Mouse (Mus musculus) heart, embryonic 12.5 days (tissue): Measurements from ENCODE around the gene 1700025G04Rik. TPM values are rescaled to one million over a fixed set of nuclear protein-coding genes. Genes with fewer than 3 reads are reported as not detected.

Experiments
- ATAC-seq: fragments of 200-750 bp; cut with Nextera tagmentation; 2 replicates; pipeline ENCODE4 v1.8.0; 2017; ENCODE audit warnings: moderate TSS enrichment, moderate library complexity; ENCODE audit not compliant: insufficient number of reproducible peaks, low FRiP score
- H3K27ac ChIP-seq: fragments of 300-500 bp; sonication (generic); 2 replicates; pipeline ENCODE4 v1.5.1; 2016; ENCODE audit warnings: mild to moderate bottlenecking, moderate library complexity; ENCODE audit not compliant: poor library complexity, severe bottlenecking
- H3K27me3 ChIP-seq: fragments of 300-500 bp; sonication (generic); replicated peaks from 2 replicates; pipeline ENCODE4 v1.6.1; 2016; ENCODE audit warnings: mild to moderate bottlenecking, moderate library complexity
- H3K36me3 ChIP-seq: fragments of 300-500 bp; sonication (generic); 2 replicates; pipeline ENCODE4 v1.6.1; 2016; ENCODE audit warnings: mild to moderate bottlenecking, moderate library complexity
- H3K4me1 ChIP-seq: fragments of 300-500 bp; sonication (generic); replicated peaks from 2 replicates; pipeline ENCODE4 v1.6.1; 2016; ENCODE audit warnings: mild to moderate bottlenecking
- H3K4me2 ChIP-seq: fragments of 300-500 bp; sonication (generic); 2 replicates; pipeline ENCODE4 v1.6.1; 2016; ENCODE audit warnings: mild to moderate bottlenecking, moderate library complexity
- H3K4me3 ChIP-seq: fragments of 300-500 bp; sonication (generic); 2 replicates; pipeline ENCODE4 v1.5.1; 2016; ENCODE audit warnings: mild to moderate bottlenecking
- H3K9ac ChIP-seq: fragments of 300-500 bp; sonication (generic); 2 replicates; pipeline ENCODE4 v1.6.1; 2016; ENCODE audit warnings: mild to moderate bottlenecking, moderate library complexity
- H3K9me3 ChIP-seq: fragments of 300-500 bp; sonication (generic); replicated peaks from 2 replicates; pipeline ENCODE4 v1.6.1; 2016; ENCODE audit warnings: mild to moderate bottlenecking, moderate library complexity
- WGBS: fragments of 180-500 bp; shearing (Covaris S2); methylation state at CpG from one replicate; pipeline ENCODE4 v1.1.7; 2016; 5-methylcytosine and 5-hydroxymethylcytosine counted together
- polyA plus RNA-seq: library from polyadenylated mRNA; unstranded; fragments of >200 nt; fragmentation: Nextera tagmentation; extraction: Ambion mirVana; gene quantifications from 2 replicates; pipeline ENCODE4 v1.2.1, GENCODE M21; 2016

Gene 1700025G04Rik
- polyA plus RNA-seq, 1 experiment from 2014 or later: 28.4 TPM

DNA sequence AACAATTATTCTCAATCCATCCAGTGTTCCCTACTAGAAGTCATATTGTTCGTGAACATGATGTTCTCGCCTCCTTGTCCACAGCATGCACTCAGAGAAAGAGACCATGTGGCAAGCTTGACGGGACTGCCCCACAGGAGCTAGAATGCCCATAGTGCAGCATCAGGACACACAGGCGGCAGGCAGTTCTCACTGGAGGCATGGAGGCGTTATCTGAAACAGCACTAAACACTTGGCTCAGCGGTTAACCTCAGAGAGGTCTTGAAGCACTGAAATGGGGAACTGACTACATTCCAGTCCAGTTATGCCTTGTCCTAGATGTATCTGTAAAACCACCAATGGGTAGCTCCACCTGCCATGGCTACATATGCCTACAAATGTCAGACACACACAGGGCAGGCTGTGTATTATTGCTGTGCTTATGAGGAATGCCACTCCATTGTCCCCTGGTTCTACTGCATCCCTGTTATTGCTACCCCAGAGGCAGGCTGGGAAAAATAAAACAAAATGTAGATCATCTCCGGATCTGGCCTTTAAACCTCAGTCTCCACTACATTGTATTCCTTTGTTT is 74.3 kb downstream of the 1700025G04Rik start:
- Histone ChIP-seq H3K9ac (no peak overlapping the region), H3K4me1 (peaks cover 20% of the 10 kb centered on the region), H3K36me3 (no peaks in the 10 kb centered on the region), H3K27ac (no peak overlapping the region; the same call in 1 of the 2 replicates), H3K27me3 (no peaks in the 10 kb centered on the region), H3K4me3 (no peak overlapping the region), H3K4me2 (no peak overlapping the region), H3K9me3 (no peaks in the 10 kb centered on the region)
- ATAC-seq: no peak
- WGBS: 49% methylated on average over 7 of the region's 7 CpGs

DNA sequence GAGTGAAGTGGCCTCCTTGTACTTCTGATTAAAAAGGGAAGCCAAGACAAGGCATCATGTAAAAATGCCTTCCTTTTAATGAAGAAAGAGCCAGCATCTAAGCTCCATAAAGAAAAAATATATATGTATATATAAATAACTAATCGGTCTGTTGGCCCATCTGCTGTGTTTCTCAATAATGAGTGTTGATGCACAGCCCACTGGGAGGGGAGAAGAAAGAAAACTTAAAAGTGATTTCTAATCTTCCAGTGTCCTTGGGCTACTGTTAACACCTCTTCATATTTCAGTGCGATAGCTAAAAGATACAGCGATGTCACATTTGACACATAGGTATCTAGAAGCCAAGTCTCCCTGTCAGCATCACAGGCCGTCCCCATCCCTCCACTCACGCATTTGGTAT is 78.2 kb downstream of the 1700025G04Rik start:
- WGBS: 87% methylated on average over 5 of the region's 5 CpGs
- Histone ChIP-seq H3K9me3 (no peaks in the 10 kb centered on the region), H3K4me1 (peaks cover 24% of the 10 kb centered on the region), H3K4me3 (no peak overlapping the region), H3K9ac (no peak overlapping the region), H3K4me2 (no peak overlapping the region), H3K27me3 (no peaks in the 10 kb centered on the region), H3K36me3 (no peaks in the 10 kb centered on the region), H3K27ac (no peak overlapping the region)
- ATAC-seq: no peak

DNA sequence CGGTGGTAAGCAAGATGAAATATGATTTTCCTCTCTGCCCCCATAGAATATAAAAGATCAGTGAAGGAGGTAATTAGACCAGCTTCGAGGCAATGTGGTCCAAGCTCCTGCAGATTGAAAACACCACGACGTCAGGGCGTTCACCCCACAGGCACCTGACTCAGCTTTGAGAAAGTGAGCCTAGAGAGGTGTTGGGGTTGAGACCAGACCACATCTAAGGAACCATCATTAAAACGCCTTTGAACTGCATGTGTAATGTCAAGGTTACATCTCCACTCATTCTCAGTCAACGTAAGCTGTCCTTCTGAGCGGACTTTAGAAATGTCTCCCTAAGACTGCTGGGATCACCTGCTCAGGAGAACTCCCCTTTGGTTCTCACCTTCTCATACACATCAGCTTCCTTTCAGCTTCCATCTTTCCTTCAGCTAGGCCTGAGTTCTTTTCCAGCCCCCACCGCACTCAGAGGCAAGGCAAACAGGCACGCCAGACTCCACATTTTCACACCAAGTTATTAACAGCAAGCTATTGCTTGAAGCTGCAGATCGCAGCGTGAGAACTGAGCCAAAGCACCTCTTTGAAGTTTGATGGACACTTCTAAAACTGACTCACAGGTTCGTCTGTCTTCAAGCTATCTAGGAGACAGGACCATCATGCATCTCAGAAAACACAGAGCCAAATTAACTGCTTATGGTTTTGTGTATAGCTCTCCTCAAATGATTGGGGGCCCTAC is 79.5 kb downstream of the 1700025G04Rik start:
- Histone ChIP-seq H3K9me3 (no peaks in the 10 kb centered on the region), H3K4me3 (no peak overlapping the region), H3K4me2 (no peak overlapping the region), H3K9ac (no peak overlapping the region), H3K36me3 (peaks cover 5% of the 10 kb centered on the region; the same call in 1 of the 2 replicates), H3K27me3 (no peaks in the 10 kb centered on the region), H3K27ac (no peak overlapping the region), H3K4me1 (peaks cover 14% of the 10 kb centered on the region)
- no peak for ATAC-seq
- 72% methylated on average over 13 of the region's 13 CpGs for WGBS

GRCm38 (mm10) chr1:152008473-152008991 is 81.4 kb downstream of the 1700025G04Rik start:
- peaks cover 5% of the 10 kb centered on the region; the same call in 1 of the 2 replicates for H3K36me3 ChIP-seq
- no peak overlapping the region for H3K27ac ChIP-seq
- no peaks in the 10 kb centered on the region for H3K27me3 ChIP-seq
- H3K4me3 ChIP-seq: no peak overlapping the region
- H3K9me3 ChIP-seq: no peaks in the 10 kb centered on the region
- WGBS: 34% methylated on average over 8 of the region's 8 CpGs
- no peak overlapping the region for H3K9ac ChIP-seq
- ATAC-seq: no peak
- H3K4me2 ChIP-seq: no peak overlapping the region
- peaks cover 10% of the 10 kb centered on the region for H3K4me1 ChIP-seq

DNA sequence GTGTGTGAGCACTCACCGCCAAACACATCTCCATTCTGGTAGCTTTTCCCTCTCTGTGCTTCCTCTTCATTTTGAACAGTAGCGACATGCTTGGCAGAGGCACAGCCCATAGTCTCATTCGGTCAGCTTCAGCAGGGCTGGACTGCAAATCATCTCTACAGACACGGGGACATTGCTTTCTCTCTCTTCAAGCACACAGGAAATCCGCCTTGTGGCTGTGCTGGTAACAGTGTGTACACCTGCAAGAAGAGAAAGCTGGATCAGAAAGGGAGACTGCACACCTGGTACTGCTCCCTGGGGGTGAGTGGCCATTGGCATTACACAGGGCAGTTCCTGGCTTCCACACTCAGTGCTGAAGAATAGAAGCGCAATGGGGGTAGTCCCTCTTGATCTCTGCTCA is 83.4 kb downstream of the 1700025G04Rik start:
- no peaks in the 10 kb centered on the region for H3K27me3 ChIP-seq
- peaks cover 5% of the 10 kb centered on the region; the same call in 1 of the 2 replicates for H3K36me3 ChIP-seq
- no peak overlapping the region for H3K9ac ChIP-seq
- no peak overlapping the region for H3K27ac ChIP-seq
- no peaks in the 10 kb centered on the region for H3K9me3 ChIP-seq
- H3K4me1 ChIP-seq: peaks cover 10% of the 10 kb centered on the region
- H3K4me2 ChIP-seq: no peak overlapping the region
- ATAC-seq: no peak
- WGBS: 88% methylated on average over 6 of the region's 6 CpGs
- H3K4me3 ChIP-seq: no peak overlapping the region

DNA sequence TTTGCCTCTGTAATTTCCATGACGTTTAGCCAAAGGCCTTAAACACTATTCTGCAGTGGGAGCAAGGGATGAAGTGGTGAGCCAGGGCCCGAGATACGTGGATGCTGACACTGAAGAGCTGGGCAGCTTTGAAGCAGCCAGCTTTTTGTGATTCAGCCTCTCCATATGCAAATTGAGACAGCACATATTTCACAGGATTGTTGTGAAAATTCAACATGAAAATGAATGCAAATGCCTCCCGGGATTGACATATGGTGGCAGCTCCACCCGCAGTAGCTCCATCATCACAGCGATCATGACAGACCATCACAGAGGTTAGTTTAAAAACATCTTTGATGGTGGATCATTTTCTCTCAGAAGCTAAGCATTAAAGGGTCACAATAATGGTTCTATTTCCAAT is 85.4 kb downstream of the 1700025G04Rik start:
- H3K4me2 ChIP-seq: no peak overlapping the region
- 88% methylated on average over 6 of the region's 6 CpGs for WGBS
- no peaks in the 10 kb centered on the region for H3K9me3 ChIP-seq
- H3K4me3 ChIP-seq: no peak overlapping the region
- H3K27ac ChIP-seq: no peak overlapping the region
- no peak for ATAC-seq
- H3K9ac ChIP-seq: no peak overlapping the region
- no peaks in the 10 kb centered on the region for H3K27me3 ChIP-seq
- peaks cover 14% of the 10 kb centered on the region for H3K4me1 ChIP-seq
- peaks cover 5% of the 10 kb centered on the region; the same call in 1 of the 2 replicates for H3K36me3 ChIP-seq

GRCm38 (mm10) chr1:152000461-152000860 is 89.5 kb downstream of the 1700025G04Rik start:
- Histone ChIP-seq H3K36me3 (no peaks in the 10 kb centered on the region), H3K9me3 (no peaks in the 10 kb centered on the region), H3K4me1 (peaks cover 18% of the 10 kb centered on the region), H3K9ac (no peak overlapping the region), H3K4me3 (no peak overlapping the region), H3K27me3 (no peaks in the 10 kb centered on the region), H3K27ac (no peak overlapping the region), H3K4me2 (no peak overlapping the region)
- 85% methylated on average over 5 of the region's 5 CpGs for WGBS
- no peak for ATAC-seq

GRCm38 (mm10) chr1:151999424-151999842 is 90.5 kb downstream of the 1700025G04Rik start:
- Histone ChIP-seq H3K4me1 (peaks cover 18% of the 10 kb centered on the region), H3K9me3 (no peaks in the 10 kb centered on the region), H3K27me3 (no peaks in the 10 kb centered on the region), H3K9ac (no peak overlapping the region), H3K4me2 (no peak overlapping the region), H3K27ac (no peak overlapping the region), H3K4me3 (no peak overlapping the region), H3K36me3 (no peaks in the 10 kb centered on the region)
- 57% methylated on average over 7 of the region's 7 CpGs for WGBS
- no peak for ATAC-seq

DNA sequence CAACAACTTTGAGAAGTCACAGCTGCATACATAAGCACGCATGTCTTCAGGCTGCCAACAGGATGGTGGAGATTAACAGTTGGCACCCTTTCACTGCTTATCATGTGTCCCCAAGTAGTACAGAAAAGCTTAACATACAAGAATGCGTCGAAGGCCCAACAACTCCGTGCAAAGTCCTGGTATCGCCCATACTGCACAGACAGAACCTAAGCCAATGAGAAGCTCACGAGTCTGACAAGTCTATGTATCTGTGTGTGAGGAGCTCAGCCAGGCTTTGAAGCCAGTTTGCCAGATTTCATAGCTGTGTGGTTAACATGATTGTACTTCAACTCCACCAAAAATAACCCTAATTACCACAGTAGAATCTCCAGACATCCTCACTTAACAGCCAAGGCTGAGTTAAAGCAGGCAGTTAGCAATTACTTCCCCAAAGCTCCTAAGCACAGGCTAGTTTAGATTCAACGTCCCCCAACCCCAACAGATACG is 91.2 kb downstream of the 1700025G04Rik start:
- 48% methylated on average over 8 of the region's 8 CpGs for WGBS
- Histone ChIP-seq H3K4me3 (no peak overlapping the region), H3K4me1 (peaks cover 18% of the 10 kb centered on the region), H3K4me2 (no peak overlapping the region), H3K36me3 (no peaks in the 10 kb centered on the region), H3K9me3 (no peaks in the 10 kb centered on the region), H3K27me3 (no peaks in the 10 kb centered on the region), H3K27ac (0 out of 2 replicates have a peak overlapping the region, but pooled peaks have one; percentile 13), H3K9ac (no peak overlapping the region)
- ATAC-seq: no peak

DNA sequence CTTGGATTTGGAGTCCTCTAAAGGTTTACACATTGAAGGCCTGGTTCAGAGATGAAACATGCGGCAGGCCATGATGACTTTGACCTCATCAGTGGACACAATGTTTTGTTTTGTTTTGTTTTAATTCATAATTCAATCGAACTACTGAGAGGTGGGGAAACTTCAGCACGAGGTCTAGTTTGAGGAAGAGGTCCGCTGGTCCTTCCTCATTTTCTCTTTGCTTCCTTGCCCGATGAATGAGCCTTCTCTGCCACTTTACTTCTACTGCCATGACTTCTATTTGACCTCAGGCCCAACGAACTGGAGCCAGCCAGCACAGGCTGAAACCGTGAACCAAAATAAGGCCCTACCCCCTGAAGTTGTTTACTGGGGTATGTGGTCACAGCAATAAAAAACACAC is 92.3 kb downstream of the 1700025G04Rik start:
- no peak overlapping the region for H3K27ac ChIP-seq
- no peak for ATAC-seq
- no peaks in the 10 kb centered on the region for H3K27me3 ChIP-seq
- no peaks in the 10 kb centered on the region for H3K36me3 ChIP-seq
- 81% methylated on average over 7 of the region's 7 CpGs for WGBS
- no peak overlapping the region for H3K9ac ChIP-seq
- H3K4me2 ChIP-seq: no peak overlapping the region
- H3K4me3 ChIP-seq: no peak overlapping the region
- H3K9me3 ChIP-seq: no peaks in the 10 kb centered on the region
- H3K4me1 ChIP-seq: peaks cover 18% of the 10 kb centered on the region

DNA sequence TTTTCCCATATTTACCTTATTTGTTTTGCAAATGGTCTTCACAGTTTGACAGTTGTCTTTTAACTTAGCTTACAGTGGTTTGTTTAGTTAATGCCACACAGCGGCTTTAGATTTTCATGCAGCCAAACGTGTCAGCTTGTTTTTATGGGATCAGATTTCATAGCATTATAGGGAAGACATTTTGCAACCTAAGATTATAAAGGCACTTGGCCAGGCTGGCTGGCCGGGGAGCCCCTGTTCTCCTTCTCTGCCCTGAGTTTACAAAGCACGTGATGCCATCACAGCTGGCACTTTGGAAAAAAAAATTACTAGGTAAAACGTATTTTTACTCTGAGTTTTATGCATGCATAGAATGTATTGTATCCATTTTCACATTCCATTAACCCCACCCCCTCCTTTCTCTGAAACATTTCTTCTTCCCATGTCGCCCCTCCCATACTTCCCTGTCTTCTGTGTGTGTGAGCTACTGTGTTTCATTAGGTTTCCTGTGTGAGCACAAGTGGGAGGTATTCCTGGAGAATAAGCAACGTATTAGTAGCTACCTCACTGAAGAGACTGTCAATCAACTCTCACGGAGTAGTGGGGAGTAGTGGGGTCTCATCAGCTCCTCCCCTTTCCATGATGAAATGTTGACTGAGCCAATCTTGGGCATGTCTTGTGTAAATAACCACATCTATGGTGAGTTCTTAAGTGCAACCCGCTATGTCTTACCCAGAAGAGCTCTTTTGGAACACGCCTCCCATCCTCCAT is 93.8 kb downstream of the 1700025G04Rik start:
- Histone ChIP-seq H3K9ac (no peak overlapping the region), H3K36me3 (no peaks in the 10 kb centered on the region), H3K4me2 (no peak overlapping the region), H3K27ac (no peak overlapping the region), H3K9me3 (peaks cover 4% of the 10 kb centered on the region), H3K27me3 (no peaks in the 10 kb centered on the region), H3K4me3 (no peak overlapping the region), H3K4me1 (peaks cover 18% of the 10 kb centered on the region)
- WGBS: 75% methylated on average over 10 of the region's 10 CpGs
- ATAC-seq: no peak
